Mouse (Mus musculus) limb, embryonic 14.5 days (tissue): ENCODE results near the gene Fbxl17. TPM values are rescaled to one million over a fixed set of nuclear protein-coding genes. Genes with fewer than 3 reads are reported as not detected.

ENCODE experiments used
- ATAC-seq: fragments of 200-750 bp; cut with Nextera tagmentation; 2 replicates; pipeline ENCODE4 v1.8.0; 2017; ENCODE audit warnings: low read depth, moderate number of reproducible peaks, moderate TSS enrichment; ENCODE audit not compliant: low FRiP score
- DNase-seq: peaks from one replicate; pipeline ENCODE4 v3.0.0-alpha.2; 2015; ENCODE audit warnings: low spot score
- H3K27ac ChIP-seq: fragments of 300-500 bp; sonication (generic); replicated peaks from 2 replicates; pipeline ENCODE4 v1.5.1; 2014; ENCODE audit warnings: low read depth, mild to moderate bottlenecking, low read length, moderate library complexity, mixed read lengths
- H3K27me3 ChIP-seq: fragments of 300-500 bp; sonication (generic); 2 replicates; pipeline ENCODE4 v1.6.1; 2014; ENCODE audit warnings: low read length, mixed read lengths; ENCODE audit not compliant: control insufficient read depth, insufficient read depth
- H3K36me3 ChIP-seq: fragments of 300-500 bp; sonication (generic); 2 replicates; pipeline ENCODE4 v1.6.1; 2014; ENCODE audit warnings: mild to moderate bottlenecking, low read length, moderate library complexity, mixed read lengths; ENCODE audit not compliant: control insufficient read depth, insufficient read depth
- H3K4me1 ChIP-seq: fragments of 300-500 bp; sonication (generic); 2 replicates; pipeline ENCODE4 v1.6.1; 2014; ENCODE audit warnings: antibody characterized with exemption, low read length, mixed read lengths; ENCODE audit not compliant: control insufficient read depth, insufficient read depth
- H3K4me2 ChIP-seq: fragments of 300-500 bp; sonication (generic); replicated peaks from 2 replicates; pipeline ENCODE4 v1.6.1; 2014; ENCODE audit warnings: low read depth, mild to moderate bottlenecking, low read length, moderate library complexity; ENCODE audit not compliant: severe bottlenecking
- H3K4me3 ChIP-seq: fragments of 300-500 bp; sonication (generic); replicated peaks from 2 replicates; pipeline ENCODE4 v1.5.1; 2014; ENCODE audit warnings: low read length
- H3K9ac ChIP-seq: fragments of 300-500 bp; sonication (generic); 2 replicates; pipeline ENCODE4 v1.6.1; 2014; ENCODE audit warnings: mild to moderate bottlenecking, low read depth, low read length, moderate library complexity; ENCODE audit not compliant: severe bottlenecking
- H3K9me3 ChIP-seq: fragments of 300-500 bp; sonication (generic); 2 replicates; pipeline ENCODE4 v1.6.1; 2016; ENCODE audit warnings: low read length; ENCODE audit not compliant: control insufficient read depth
- POLR2A ChIP-seq: fragments of 200-500 bp; IDR thresholded peaks from 2 replicates; pipeline ENCODE4 v1.8.0; 2012; ENCODE audit warnings: inconsistent platforms, mild to moderate bottlenecking, moderate library complexity, borderline replicate concordance; ENCODE audit not compliant: insufficient read depth, insufficient read length; ENCODE audit errors: extremely low read depth
- WGBS: fragments of 180-500 bp; shearing (Covaris S2); extraction: QIAGEN DNeasy Blood & Tissue Kit; methylation state at CpG from one replicate; pipeline ENCODE4 v1.1.7; 2014; 5-methylcytosine and 5-hydroxymethylcytosine counted together
- polyA plus RNA-seq, 2 experiments: library from polyadenylated mRNA; depleted of rRNA in 1 of 2; stranded (reverse) in 1 of 2; unstranded in 1 of 2; fragments of >200 nt; fragmentation: Nextera tagmentation in 1 of 2; extraction: Ambion mirVana in 1 of 2; gene quantifications; 2 replicates each; pipeline versions ENCODE4 v1.2.1 to v1.2.3; 2012 to 2014

Gene Fbxl17
- polyA plus RNA-seq, 2 experiments = 12.6 to 12.9 TPM

DNA sequence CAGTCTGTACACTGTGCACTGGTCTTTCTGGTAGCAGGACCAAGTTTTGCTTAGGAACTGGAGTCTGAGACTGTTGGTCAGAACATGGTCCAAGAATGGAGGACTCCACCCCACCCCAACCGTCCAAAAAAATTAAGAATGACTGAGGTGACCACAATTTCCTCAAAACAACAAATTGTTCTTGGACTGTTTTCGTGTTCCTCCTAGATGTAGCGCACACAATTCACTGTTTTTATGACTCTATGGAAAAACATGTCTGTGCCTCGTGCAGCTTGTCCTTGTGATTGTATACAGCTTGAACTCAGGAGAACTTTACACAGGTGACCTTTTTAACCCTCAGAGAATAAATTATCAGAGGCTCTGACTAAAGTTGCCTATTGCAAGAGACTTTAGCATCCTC lies 220.7 kb downstream of the Fbxl17 start:
- no peak for TF ChIP-seq POLR2A
- no peak overlapping the region for H3K27ac ChIP-seq
- DNase-seq = no peak

DNA sequence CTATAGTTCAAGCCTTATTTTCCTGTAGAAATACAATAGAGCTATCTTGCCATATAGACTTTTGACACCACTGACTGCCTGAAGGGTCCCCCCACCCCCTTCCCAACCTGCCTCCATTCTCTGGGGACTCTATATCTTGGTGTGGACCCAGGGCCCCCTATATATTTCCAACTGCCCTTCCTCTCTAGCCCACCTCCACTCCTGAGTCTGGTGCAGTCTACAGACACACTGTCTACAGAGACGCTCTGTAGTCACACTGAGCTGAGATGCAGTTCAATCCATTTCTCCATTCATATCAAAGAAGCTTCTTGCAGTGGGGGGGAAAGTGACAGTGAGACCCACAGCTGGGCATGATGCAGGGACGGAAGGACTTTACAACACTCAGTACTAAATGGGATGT lies 226.5 kb downstream of the Fbxl17 start:
- Histone ChIP-seq H3K36me3 (no peaks in the 10 kb centered on the region), H3K4me3 (no peak overlapping the region), H3K9me3 (0 out of 2 replicates have a peak, but pooled peaks cover 3% of the 10 kb centered on the region), H3K27me3 (no peaks in the 10 kb centered on the region), H3K4me2 (no peak overlapping the region), H3K27ac (no peak overlapping the region), H3K9ac (no peak overlapping the region), H3K4me1 (peaks cover 7% of the 10 kb centered on the region; the same call in 1 of the 2 replicates)
- ATAC-seq (no peak), DNase-seq (no peak)
- WGBS = 76% methylated on average over 2 of the region's 2 CpGs
- no peak for TF ChIP-seq POLR2A

More for the DNA sequence above, 220.7 kb downstream of the Fbxl17 start:
- Histone ChIP-seq H3K4me3 (no peak overlapping the region), H3K27me3 (no peaks in the 10 kb centered on the region), H3K36me3 (no peaks in the 10 kb centered on the region), H3K9ac (no peak overlapping the region), H3K4me1 (no peaks in the 10 kb centered on the region), H3K9me3 (no peaks in the 10 kb centered on the region), H3K4me2 (no peak overlapping the region)
- no peak for ATAC-seq
- 52% methylated on average over 4 of the region's 4 CpGs for WGBS

DNA sequence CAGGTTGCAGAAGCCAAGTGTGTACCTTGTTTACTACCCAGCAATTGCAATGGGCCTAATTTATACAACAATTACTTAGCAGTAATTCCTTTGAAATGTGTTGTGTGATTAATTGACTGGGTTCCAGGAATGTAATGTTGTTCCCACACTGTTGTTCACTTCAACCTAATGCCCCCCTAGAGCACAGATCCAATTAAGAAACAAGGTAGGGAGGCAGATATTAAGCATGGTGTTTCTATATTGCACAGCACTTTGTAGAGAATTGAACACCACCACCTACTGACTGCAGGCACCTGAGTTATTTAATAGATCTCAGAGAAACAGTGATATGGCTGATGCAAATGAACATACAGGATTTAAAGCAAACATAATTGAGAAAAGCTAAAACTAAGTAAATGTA lies 226.9 kb downstream of the Fbxl17 start:
- Histone ChIP-seq H3K4me2 (no peak overlapping the region), H3K9ac (no peak overlapping the region), H3K4me1 (peaks cover 7% of the 10 kb centered on the region; the same call in 1 of the 2 replicates), H3K9me3 (0 out of 2 replicates have a peak, but pooled peaks cover 3% of the 10 kb centered on the region), H3K36me3 (no peaks in the 10 kb centered on the region), H3K27ac (no peak overlapping the region), H3K4me3 (no peak overlapping the region), H3K27me3 (no peaks in the 10 kb centered on the region)
- ATAC-seq (no peak), DNase-seq (no peak)
- TF ChIP-seq POLR2A = no peak

DNA sequence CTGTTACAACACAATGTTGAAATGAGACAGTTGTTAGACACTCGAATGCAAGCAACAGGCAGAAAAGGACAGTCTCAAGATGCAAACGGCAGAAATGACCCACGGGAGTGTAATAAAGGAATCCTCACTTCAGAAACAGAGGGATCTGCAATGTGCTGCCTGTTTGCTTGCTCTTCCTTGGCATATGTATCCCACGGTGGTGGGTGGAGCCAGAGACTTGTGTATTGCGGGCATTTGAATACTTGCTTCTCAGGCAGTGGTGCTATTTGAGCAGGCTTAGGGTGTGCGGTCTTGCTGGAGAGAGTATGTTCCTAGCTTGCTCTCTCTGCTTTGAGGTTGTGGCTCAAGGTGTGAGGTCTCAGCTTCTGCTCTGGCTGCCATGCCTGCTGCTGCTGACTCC lies 228.8 kb downstream of the Fbxl17 start:
- Histone ChIP-seq H3K27me3 (no peaks in the 10 kb centered on the region), H3K4me2 (no peak overlapping the region), H3K36me3 (no peaks in the 10 kb centered on the region), H3K9ac (no peak overlapping the region), H3K4me3 (no peak overlapping the region), H3K4me1 (peaks cover 7% of the 10 kb centered on the region; the same call in 1 of the 2 replicates), H3K9me3 (0 out of 2 replicates have a peak, but pooled peaks cover 3% of the 10 kb centered on the region), H3K27ac (no peak overlapping the region)
- WGBS = 49% methylated on average over 6 of the region's 6 CpGs
- ATAC-seq (no peak), DNase-seq (no peak)
- no peak for TF ChIP-seq POLR2A

DNA sequence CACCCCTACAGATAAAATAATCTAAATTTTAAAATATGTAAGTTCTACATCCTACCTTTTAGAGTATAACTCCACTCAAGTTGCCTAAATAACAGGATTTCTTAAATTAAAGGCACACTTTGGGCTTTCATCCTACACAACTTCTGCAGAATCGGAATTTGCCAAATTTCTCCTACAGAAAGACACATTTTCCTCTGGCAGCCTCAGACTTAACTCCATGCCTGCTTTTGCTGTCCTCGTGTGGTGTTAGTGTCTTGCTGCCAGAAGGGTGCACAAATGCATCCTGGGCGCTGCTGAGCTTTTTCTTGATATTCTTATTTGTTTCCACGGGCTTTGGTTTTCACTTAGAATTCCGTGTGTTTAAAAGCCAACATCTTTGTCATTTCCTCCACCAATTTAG lies 229.3 kb downstream of the Fbxl17 start:
- H3K9ac ChIP-seq = no peak overlapping the region
- no peak overlapping the region for H3K4me3 ChIP-seq
- H3K4me1 ChIP-seq = peaks cover 7% of the 10 kb centered on the region; the same call in 1 of the 2 replicates
- DNase-seq = no peak
- H3K27ac ChIP-seq = no peak overlapping the region
- no peak overlapping the region for H3K4me2 ChIP-seq
- H3K9me3 ChIP-seq = 0 out of 2 replicates have a peak, but pooled peaks cover 3% of the 10 kb centered on the region
- no peak for TF ChIP-seq POLR2A
- H3K27me3 ChIP-seq = no peaks in the 10 kb centered on the region
- no peak for ATAC-seq
- H3K36me3 ChIP-seq = no peaks in the 10 kb centered on the region
- 69% methylated on average over 5 of the region's 5 CpGs for WGBS

DNA sequence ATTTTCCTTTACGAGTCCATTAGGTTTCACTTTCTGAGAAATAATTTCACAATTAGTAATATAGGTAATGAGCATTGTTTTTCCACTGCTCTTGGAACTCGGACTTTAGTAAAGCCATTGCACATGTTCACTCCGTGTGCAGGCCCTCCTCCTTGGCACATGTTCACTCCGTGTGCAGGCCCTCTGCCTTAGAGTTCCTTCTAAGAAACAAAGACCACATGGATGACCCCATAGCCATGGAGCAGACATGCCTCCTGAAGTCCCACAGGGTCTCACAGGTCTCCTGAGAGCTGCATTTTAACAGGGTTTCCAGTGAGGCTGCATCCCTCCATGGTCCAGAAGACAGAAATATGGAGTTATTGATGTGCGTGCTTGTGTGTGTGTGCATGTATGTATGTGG lies 237.1 kb downstream of the Fbxl17 start:
- Histone ChIP-seq H3K4me2 (no peak overlapping the region), H3K4me3 (no peak overlapping the region), H3K27me3 (no peaks in the 10 kb centered on the region), H3K4me1 (no peaks in the 10 kb centered on the region), H3K9ac (no peak overlapping the region), H3K27ac (no peak overlapping the region), H3K36me3 (no peaks in the 10 kb centered on the region), H3K9me3 (no peaks in the 10 kb centered on the region)
- no peak for ATAC-seq
- DNase-seq = no peak
- 83% methylated on average over 5 of the region's 5 CpGs for WGBS
- no peak for TF ChIP-seq POLR2A
